Mouse (Mus musculus) liver, adult 2 months (tissue): ENCODE results near the gene Dnajb7.
"Not testable (repeated sequence)": the region's sequence is repeated elsewhere in the genome, so short reads cannot be mapped to it uniquely, and the experiment has no call there.

Source experiments
- CTCF ChIP-seq: fragments of 200-500 bp; IDR thresholded peaks from 2 replicates; pipeline ENCODE4 v1.5.1; 2011; ENCODE audit warnings: low read depth, low read length, control low read depth
- POLR2A ChIP-seq: fragments of 200-500 bp; IDR thresholded peaks from 2 replicates; pipeline ENCODE4 v1.6.1; 2011; ENCODE audit warnings: low read length, control low read depth; ENCODE audit not compliant: insufficient read depth; ENCODE audit errors: extremely low read depth

DNA sequence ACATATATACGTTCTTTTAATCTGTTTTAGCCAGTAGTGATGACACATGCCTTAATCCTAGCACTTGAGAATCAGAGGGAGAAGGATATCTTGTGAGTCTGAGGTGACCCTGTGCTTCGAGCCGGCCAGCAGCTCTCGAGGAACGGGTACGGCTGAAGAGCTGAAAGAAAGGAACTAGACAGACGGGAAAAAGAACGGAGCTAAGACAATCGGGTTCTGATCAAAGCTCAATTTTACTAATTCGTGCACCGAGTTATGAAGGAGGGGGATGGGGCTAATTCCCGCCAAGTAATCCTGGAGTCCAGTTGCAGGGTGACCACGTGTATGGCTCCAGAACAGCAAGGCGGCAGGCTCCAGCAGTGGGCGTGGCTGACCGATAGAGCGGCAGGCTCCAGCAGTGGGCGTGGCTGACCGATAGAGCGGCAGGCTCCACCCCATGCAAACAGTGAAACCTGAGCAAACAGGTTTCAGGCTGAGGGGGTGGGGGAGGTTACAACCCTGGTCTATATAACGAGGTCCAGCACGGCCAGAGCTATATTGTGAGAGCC, 8.7 kb upstream of the Dnajb7 start:
- not testable (repeated sequence) for TF ChIP-seq POLR2A, CTCF
